Mouse (Mus musculus) right cerebral cortex, adult 18-20 months (tissue): ENCODE measurements around the gene Scnn1b.

Experiments used
- DNase-seq: peaks from one replicate; pipeline ENCODE4 v3.0.0; 2022; ENCODE audit warnings: mixed read lengths

The Scnn1b gene

GRCm38 (mm10) chr7:121864858-121865585, at the start of gene Scnn1b:
TSS of gene Scnn1b (plus strand) at chr7:121865038.
- DNase-seq = no peak

GRCm38 (mm10) chr7:121821632-121822031, 43.2 kb upstream of the Scnn1b start:
- no peak for DNase-seq

- no peak for DNase-seq
Observed at GRCm38 (mm10) chr7:121828481-121828880, 36.4 kb upstream of the Scnn1b start.

GRCm38 (mm10) chr7:121835392-121835791, 29.4 kb upstream of the Scnn1b start:
- DNase-seq = no peak

DNA sequence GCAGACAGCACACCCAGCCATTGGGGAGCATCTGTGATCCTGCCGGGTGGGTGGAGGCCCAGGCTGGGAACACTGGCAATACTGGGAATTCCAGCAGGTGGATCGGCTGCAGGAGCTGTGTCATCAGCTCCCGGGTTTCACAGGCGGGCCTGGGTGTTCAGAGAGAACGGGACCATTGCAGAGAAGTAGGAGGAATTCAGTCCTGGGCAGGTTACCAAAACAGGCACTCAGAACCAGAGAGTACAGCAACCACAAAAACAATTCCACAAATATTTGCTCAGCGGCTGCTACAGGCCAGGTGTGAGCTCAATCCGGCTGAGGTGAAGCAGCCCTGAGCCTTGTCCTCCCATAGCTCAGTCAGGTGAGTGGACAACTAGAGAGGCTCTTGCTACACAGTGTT, 28.0 kb upstream of the Scnn1b start:
- peak; percentile 5 for DNase-seq

DNA sequence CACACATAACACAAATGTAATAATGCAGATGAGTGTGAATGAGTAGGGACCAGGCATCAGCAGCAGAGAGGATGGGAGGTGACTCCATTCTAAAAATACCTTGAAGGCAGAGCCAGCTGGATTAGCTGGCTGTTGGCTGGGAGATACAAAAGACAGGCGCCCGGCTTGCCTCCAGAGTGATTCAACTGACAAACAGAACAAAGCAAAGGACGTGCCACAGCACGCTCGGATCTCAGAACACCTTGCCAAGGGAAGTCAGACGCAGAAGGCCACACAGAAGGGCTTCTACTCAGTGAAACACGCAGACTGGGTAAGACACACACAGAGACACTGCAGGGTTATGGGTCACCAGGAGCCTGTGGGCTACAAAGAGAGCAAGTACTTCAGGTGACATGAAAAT, 24.0 kb upstream of the Scnn1b start:
- DNase-seq = peak; percentile 28

DNA sequence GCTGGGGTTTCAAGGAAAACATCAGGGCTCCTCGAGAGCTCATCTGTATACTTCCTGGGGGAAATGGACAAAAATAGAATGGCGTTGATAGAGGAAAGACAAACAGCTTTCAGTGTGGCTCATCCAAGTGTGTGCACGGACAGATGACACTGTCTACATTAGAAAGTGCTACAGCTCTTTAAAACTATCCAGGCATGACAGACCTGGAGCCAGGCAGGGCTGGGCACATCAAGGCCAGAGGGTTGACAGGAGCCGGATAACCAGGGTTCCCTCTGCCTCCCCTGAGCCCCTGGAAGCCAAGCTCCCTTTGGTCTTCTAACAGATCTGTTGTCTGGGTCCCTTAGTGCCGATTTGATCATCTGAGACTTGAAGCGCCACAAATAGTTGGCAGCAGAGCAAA, 22.6 kb upstream of the Scnn1b start:
- no peak for DNase-seq

DNA sequence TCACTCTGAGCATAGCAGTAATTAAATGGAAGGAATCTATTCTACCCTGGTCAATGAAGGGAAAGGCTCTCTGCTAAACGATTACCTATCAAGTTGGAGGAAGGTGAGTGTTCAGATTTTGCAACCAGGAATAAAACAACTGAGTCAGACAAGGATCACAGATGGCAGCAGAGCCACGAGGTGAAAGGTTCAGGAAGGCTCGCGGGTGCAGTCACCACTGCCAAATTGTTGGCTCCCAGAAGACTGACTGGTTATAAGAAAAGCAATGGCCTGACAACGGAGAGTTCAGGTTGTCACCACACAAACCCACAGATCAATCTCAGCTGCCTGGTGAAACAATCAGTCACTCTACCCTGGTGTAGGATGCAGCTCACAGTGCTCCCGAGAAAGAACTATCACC, 18.9 kb upstream of the Scnn1b start:
- no peak for DNase-seq

GRCm38 (mm10) chr7:121848537-121849168, 16.2 kb upstream of the Scnn1b start:
- no peak for DNase-seq

- no peak for DNase-seq
Observed at GRCm38 (mm10) chr7:121857177-121857884, 7.5 kb upstream of the Scnn1b start.

DNA sequence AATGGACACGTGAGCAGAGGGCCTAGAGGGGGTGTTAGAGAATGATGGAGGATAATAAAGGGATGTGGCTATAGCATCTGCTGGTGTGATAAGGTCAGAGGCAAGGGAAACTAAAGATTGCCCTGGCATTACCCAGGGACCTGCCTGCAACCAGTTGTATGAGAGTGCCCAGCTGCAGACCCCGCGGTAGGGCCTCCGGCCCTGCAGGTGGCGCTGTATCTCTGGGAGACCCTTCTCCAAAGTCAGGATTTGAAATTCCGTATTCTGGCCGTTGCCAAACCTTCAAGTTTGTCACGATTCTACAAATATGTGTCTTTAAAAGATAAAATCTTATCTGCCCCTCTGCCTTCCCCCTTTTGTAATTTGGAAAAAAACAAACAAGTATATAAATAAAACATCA, 5.9 kb upstream of the Scnn1b start:
- DNase-seq = no peak

- DNase-seq = no peak
Observed at GRCm38 (mm10) chr7:121871631-121872030, 6.8 kb downstream of the Scnn1b start.

DNA sequence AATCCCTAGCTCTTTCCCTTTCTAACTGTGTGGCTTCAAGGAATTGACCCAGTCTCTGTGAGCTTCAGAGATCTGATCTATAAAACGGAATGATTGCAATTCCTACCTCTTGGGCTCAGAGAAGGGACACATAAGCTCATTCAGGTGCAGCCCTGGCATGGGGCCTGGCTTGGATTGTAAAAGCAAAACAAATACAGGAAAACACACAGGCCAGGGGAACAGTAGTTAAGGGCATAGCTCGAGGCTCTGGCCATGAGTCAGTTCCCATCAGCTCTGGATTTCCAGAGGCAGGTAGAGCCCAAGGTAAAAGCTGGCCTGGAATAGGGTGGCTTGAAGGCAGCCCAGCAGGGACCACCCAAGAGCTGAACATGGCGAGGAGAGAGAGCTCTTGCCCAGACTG, 9.2 kb downstream of the Scnn1b start:
- no peak for DNase-seq

DNA sequence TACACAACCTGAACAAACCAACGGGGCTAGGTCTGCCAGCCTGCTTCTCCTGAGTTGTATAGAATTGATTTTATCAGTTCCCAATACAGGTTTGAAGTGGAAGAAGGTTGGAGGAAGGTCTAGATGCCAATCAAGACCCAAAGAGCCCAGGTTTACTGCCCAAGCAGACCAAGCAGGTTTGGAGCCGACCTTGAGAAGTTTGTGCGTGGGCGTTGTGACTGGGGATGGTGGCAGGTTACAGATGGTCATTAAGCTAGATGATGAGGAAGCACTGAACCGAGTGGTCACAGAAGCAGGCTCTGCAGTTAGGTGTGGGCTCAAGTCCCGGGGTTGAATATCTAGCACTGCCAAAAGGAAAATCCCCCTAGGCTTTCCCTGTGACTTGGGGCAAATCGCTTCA, 9.9 kb downstream of the Scnn1b start:
- no peak for DNase-seq

GRCm38 (mm10) chr7:121880246-121880645, 15.4 kb downstream of the Scnn1b start:
- DNase-seq = no peak

DNA sequence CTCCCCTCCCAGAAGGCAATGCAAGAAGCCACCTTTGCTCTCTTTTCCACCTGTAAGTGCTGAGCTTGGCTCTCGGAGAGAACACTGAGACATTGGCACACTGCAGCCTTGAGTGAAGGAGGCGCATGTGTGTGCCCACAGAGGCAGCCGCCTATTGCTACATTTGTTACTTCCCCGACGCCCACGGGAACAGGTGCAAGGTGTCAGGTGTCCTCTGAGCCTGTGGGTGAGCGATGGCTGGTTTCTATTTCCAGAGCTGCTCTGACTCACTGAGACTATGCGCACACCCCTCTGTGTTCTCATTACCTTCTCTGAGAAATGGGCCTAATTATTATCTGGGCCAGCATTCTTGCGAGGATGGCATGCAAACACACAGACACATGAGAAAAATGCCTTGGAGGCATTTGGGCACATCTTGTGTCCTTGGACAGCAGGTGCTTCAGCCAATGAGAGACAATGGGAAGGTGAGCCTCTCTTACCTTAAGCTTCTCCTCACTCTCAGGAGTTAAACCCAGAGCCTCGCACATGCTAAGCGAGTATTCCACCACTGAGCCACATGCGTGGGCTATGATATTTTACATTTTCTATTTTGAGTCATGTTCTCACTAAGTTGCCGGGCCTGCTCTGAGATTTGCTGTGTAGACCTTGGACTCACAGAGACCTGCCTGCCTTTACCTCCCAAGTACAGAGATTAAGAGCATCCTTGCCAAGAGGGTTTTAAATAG, 26.0 kb downstream of the Scnn1b start:
- peak; percentile 75 for DNase-seq

DNA sequence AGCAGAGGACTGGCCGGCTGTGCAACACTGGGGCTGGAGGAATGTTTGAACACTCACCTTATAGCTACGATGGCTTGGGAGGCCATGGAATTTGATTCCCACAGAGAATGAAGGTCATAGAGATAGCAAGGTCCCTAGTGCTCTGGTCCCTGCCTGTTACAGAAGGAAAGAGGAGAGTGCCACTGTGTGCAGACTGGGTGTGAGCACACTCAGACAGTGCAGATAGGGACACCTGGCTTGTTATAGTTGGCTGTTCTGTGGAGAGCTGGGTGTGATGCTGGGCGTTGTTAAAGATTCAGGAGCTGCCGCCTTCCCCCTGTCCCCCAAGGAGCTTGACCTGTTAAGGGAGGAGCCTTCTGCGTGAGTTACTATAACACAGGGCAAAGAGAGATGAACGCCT, 31.9 kb downstream of the Scnn1b start:
- no peak for DNase-seq

- peak; percentile 10 for DNase-seq
Observed at GRCm38 (mm10) chr7:121899311-121899710, 34.5 kb downstream of the Scnn1b start.

GRCm38 (mm10) chr7:121899940-121900339, 35.1 kb downstream of the Scnn1b start:
- peak; percentile 8 for DNase-seq

DNA sequence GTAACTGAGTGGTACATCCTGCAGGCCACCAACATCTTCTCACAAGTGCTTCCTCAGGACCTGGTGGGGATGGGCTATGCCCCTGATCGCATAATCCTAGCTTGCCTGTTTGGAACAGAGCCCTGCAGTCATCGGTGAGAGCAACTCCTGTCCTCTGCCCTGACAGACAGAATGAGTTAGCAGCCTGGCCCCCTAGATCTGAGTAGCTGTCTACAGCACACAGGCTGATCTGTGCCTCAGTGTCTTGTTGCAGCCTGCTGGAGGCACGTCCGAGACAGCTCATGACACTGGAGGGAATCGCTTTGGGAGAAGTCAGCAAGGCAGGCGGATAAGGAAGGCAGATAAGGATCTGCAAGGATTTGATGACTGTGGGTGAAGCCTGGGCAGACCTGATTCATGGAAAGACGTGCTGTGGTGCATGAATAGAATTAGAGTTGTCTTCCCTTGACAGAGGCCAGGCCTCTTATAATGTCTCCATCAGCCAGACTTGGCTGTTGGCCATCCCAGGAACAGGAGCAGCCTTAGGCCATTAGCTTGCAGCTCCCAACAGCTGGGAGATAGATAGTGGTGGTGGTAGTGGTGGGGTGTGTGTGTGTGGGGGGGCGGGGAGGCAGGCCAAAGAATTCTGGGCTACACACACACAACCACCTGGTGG, 38.0 kb downstream of the Scnn1b start:
- DNase-seq = no peak

- no peak for DNase-seq
Observed at GRCm38 (mm10) chr7:121906879-121907278, 42.0 kb downstream of the Scnn1b start.

DNA sequence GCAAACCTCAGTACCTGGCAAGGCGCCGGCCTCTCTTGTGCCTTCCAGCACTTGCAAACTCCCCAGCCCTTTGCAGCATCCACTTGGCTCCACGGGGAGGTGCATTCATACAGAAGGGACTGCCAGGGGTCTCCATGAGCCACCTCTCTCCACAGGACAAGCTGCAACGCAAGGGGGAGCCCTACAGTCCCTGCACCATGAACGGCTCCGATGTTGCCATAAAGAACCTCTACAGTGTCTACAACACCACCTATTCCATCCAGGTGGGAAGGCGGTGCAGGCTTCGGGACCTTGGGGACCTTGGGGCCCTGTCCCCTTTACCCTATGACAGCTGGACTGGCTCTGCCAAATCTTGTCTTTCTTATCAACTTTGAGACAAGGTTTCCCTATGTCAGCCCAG, 47.4 kb downstream of the Scnn1b start:
- no peak for DNase-seq

GRCm38 (mm10) chr7:121913944-121914343, 49.1 kb downstream of the Scnn1b start:
- DNase-seq = no peak
